Mouse (Mus musculus) spleen, adult 2 months (tissue): ENCODE results near the gene Ldb1. TPM values are rescaled to one million over a fixed set of nuclear protein-coding genes. Genes with fewer than 3 reads are reported as not detected.
"Not testable (repeated sequence)": the region's sequence is repeated elsewhere in the genome, so short reads cannot be mapped to it uniquely, and the experiment has no call there.

ENCODE experiments used
- DNase-seq, 2 experiments: peaks; one replicate each; pipeline versions ENCODE4 v3.0.0 to v3.0.0-alpha.2; 2012 to 2021; ENCODE audit warnings: low spot score in 2 of 2, low read depth in 1 of 2
- H3K27ac ChIP-seq: fragments of 200-500 bp; 2 replicates; pipeline ENCODE4 v1.5.1; 2012; ENCODE audit warnings: low read length, inconsistent platforms; ENCODE audit not compliant: insufficient read depth
- H3K27me3 ChIP-seq: fragments of 200-500 bp; 2 replicates; pipeline ENCODE4 v1.6.1; 2012; ENCODE audit warnings: mild to moderate bottlenecking, moderate library complexity, low read length, inconsistent platforms; ENCODE audit not compliant: control insufficient read depth, insufficient read depth
- H3K36me3 ChIP-seq: fragments of 200-500 bp; 2 replicates; pipeline ENCODE4 v1.6.1; 2012; ENCODE audit warnings: mild to moderate bottlenecking, low read length, inconsistent platforms; ENCODE audit not compliant: control insufficient read depth, insufficient read depth
- H3K4me1 ChIP-seq: fragments of 200-500 bp; 2 replicates; pipeline ENCODE4 v1.6.1; 2011; ENCODE audit warnings: inconsistent platforms; ENCODE audit not compliant: control insufficient read depth, insufficient read depth, insufficient read length
- H3K4me3 ChIP-seq: fragments of 200-500 bp; 2 replicates; pipeline ENCODE4 v1.5.1; 2011; ENCODE audit warnings: mild to moderate bottlenecking, inconsistent platforms; ENCODE audit not compliant: insufficient read depth, insufficient read length; ENCODE audit errors: extremely low read depth
- CTCF ChIP-seq: fragments of 200-500 bp; IDR thresholded peaks from 2 replicates; pipeline ENCODE4 v1.5.1; 2011; ENCODE audit warnings: mild to moderate bottlenecking, inconsistent platforms; ENCODE audit not compliant: insufficient read depth, insufficient read length, insufficient replicate concordance; ENCODE audit errors: extremely low read depth
- POLR2A ChIP-seq: fragments of 200-500 bp; IDR thresholded peaks from 2 replicates; pipeline ENCODE4 v1.6.1; 2011; ENCODE audit warnings: low read depth, low read length, inconsistent platforms
- WGBS: fragments of 180-500 bp; shearing (Covaris S2); methylation state at CpG from one replicate; pipeline ENCODE4 v1.1.7; 2018; 5-methylcytosine and 5-hydroxymethylcytosine counted together
- polyA plus RNA-seq: library from polyadenylated mRNA; depleted of rRNA; stranded (reverse); fragments of >200 nt; gene quantifications from 2 replicates; pipeline ENCODE4 v1.2.3, GENCODE M21; 2012

Gene Ldb1
- polyA plus RNA-seq, 1 experiment = 224 TPM

- DNase-seq = no peak
- Histone ChIP-seq H3K27ac (no peak overlapping the region), H3K4me3 (no peak overlapping the region), H3K27me3 (no peaks in the 10 kb centered on the region), H3K36me3 (peaks cover 3% of the 10 kb centered on the region; the same call in 1 of the 2 replicates), H3K4me1 (peaks cover 22% of the 10 kb centered on the region)
- 47% methylated on average over 9 of the region's 9 CpGs for WGBS
- no peak for TF ChIP-seq CTCF
- TF ChIP-seq POLR2A = no peak
Observed at GRCm38 (mm10) chr19:46002279-46002678, 42.7 kb downstream of the Ldb1 start.

GRCm38 (mm10) chr19:45999378-45999777, 45.6 kb downstream of the Ldb1 start:
- Histone ChIP-seq H3K4me3 (no peak overlapping the region), H3K4me1 (peaks cover 8% of the 10 kb centered on the region; the same call in 1 of the 2 replicates), H3K36me3 (no peaks in the 10 kb centered on the region), H3K27me3 (no peaks in the 10 kb centered on the region), H3K27ac (no peak overlapping the region)
- TF ChIP-seq CTCF (no peak), POLR2A (no peak)
- 51% methylated on average over 1 of the region's 1 CpGs for WGBS
- DNase-seq = no peak

GRCm38 (mm10) chr19:45998694-45999217, 46.3 kb downstream of the Ldb1 start:
- no peak overlapping the region for H3K27ac ChIP-seq

DNA sequence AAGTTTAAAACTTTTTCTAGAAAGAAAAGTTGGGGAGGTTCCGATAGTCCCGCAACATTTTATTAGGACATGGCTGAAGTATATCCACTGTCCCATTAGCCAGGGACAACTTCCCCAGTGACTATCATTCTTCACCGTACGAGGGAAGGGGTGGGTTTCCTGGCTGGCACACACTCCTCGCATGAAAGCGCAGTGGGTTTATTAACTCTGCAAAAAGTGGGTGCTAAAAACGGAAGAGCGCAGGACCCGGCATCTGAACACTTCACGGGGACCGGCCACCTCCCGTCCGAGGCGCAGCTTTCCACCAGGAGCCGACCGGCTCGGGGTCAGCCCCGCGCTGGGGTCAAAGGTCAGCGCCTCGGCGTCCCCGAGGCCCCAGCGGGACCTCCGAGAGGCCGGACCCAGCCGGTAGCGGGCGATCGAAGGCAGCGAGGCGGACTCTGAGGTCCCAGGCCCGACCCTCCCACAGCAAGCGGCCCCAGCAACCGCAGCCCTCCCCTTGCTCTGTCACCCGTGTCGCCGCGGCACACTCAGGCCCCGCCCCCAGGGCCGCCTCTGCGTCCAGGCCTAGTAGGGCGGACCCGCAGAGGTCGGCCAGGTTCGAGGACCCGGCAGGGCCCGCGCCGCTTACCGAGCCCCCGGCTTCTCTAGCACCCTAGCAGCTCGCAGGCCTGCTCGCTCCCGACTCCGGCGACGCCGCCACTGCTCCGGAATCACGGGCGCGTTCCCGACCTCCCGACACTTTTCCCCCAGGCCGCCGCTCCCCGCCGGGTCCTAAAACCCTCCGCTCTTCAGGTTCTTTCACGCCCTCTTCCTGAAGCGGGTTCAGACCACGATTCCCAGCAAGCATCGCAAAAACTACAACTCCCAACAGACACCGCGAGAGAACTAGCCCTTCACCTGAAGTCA, 47.0 kb downstream of the Ldb1 start, which contains the start of gene Armh3:
TSS of gene Armh3 (minus strand) at position 704 of the 909 bp plus-strand sequence.
- peak within 1 kb of the TSS; percentile 85 for H3K4me3 ChIP-seq
- peaks cover 2% of the 10 kb centered on the region; the same call in 1 of the 2 replicates for H3K4me1 ChIP-seq
- TF ChIP-seq POLR2A = peak; percentile 25
- no peak for TF ChIP-seq CTCF
- DNase-seq = peak; percentile 87 to 95
- H3K27ac ChIP-seq = peak within 1 kb of the TSS; percentile 99
- 1% methylated on average over 74 of the region's 76 CpGs for WGBS
- H3K36me3 ChIP-seq = no peaks in the 10 kb centered on the region
- H3K27me3 ChIP-seq = no peaks in the 10 kb centered on the region

More at GRCm38 (mm10) chr19:45998694-45999217, 46.3 kb downstream of the Ldb1 start:
- DNase-seq = no peak
- TF ChIP-seq CTCF (no peak), POLR2A (no peak)
- no peaks in the 10 kb centered on the region for H3K27me3 ChIP-seq
- H3K4me1 ChIP-seq = peaks cover 2% of the 10 kb centered on the region; the same call in 1 of the 2 replicates
- WGBS = 13% methylated on average over 8 of the region's 8 CpGs
- H3K36me3 ChIP-seq = no peaks in the 10 kb centered on the region
- peak overlapping the region; percentile 85; the same call in 1 of the 2 replicates for H3K4me3 ChIP-seq

DNA sequence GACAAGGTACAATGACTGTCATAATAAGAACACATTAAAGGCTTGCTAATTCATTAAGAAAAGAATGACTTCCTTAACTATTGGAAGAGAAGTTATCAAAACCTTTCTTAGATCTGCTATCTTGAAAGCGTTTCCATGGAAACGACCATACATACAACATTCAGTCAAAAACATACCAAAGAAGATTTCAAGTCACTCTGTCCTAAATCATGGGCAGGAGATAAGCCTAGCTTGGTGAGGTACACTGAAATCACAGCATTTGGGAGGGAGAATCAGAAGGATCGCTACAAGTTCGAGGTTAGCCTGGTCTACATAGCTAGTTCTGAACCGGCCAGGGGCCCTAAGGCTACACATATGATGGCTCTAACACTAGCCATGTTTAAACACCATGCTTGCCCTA, 47.6 kb downstream of the Ldb1 start:
- H3K27me3 ChIP-seq = no peaks in the 10 kb centered on the region
- no peaks in the 10 kb centered on the region for H3K36me3 ChIP-seq
- H3K27ac ChIP-seq = peak overlapping the region; percentile 99; the same call in 1 of the 2 replicates
- TF ChIP-seq CTCF = no peak
- no peak for TF ChIP-seq POLR2A
- WGBS = 40% methylated on average over 5 of the region's 5 CpGs
- peaks cover 2% of the 10 kb centered on the region; the same call in 1 of the 2 replicates for H3K4me1 ChIP-seq
- DNase-seq = no peak
- H3K4me3 ChIP-seq = 0 out of 2 replicates have a peak overlapping the region, but pooled peaks have one; percentile 14

- Histone ChIP-seq H3K4me1 (peaks cover 2% of the 10 kb centered on the region; the same call in 1 of the 2 replicates), H3K27ac (no peak overlapping the region), H3K27me3 (no peaks in the 10 kb centered on the region), H3K36me3 (no peaks in the 10 kb centered on the region), H3K4me3 (no peak overlapping the region)
- WGBS = 93% methylated on average over 13 of the region's 13 CpGs
- TF ChIP-seq CTCF (no peak), POLR2A (no peak)
- DNase-seq = no peak
Observed at GRCm38 (mm10) chr19:45993981-45994737, 50.9 kb downstream of the Ldb1 start.

GRCm38 (mm10) chr19:45993441-45993840, 51.6 kb downstream of the Ldb1 start:
- not testable (repeated sequence) for H3K27ac ChIP-seq, H3K4me1 ChIP-seq, H3K4me3 ChIP-seq, DNase-seq, H3K27me3 ChIP-seq, H3K36me3 ChIP-seq
- 96% methylated on average over 6 of the region's 6 CpGs for WGBS
